Mouse (Mus musculus) small intestine, adult 2 months (tissue): Measurements from ENCODE around the gene Pms2.
A peak's percentile ranks its signal among the peaks of the same experiment; 100 is the strongest.

Experiments used
- CTCF ChIP-seq: fragments of 200-500 bp; IDR thresholded peaks from 2 replicates; pipeline ENCODE4 v1.5.1; 2012; ENCODE audit warnings: low read depth, mild to moderate bottlenecking, control low read depth, inconsistent platforms, low read length, moderate library complexity, mixed read lengths; ENCODE audit not compliant: insufficient replicate concordance, insufficient read length; ENCODE audit errors: extremely low read depth
- POLR2A ChIP-seq: fragments of 200-500 bp; IDR thresholded peaks from 2 replicates; pipeline ENCODE4 v1.6.1; 2012; ENCODE audit warnings: low read depth, mild to moderate bottlenecking, control low read depth, inconsistent platforms, low read length, moderate library complexity

GRCm38 (mm10) chr5:143909417-143910400, at the start of gene Pms2, which contains the start of gene Aimp2:
- TF ChIP-seq POLR2A, result peak; percentile 57; the same call in 1 of the 2 replicates
- TF ChIP-seq CTCF, result no peak
